Mouse (Mus musculus) limb, embryonic 11.5 days (tissue): ENCODE measurements around the gene Vax1. TPM values are rescaled to one million over a fixed set of nuclear protein-coding genes. Genes with fewer than 3 reads are reported as not detected.

ENCODE experiments used
- ATAC-seq: fragments of 200-750 bp; cut with Nextera tagmentation; 2 replicates; pipeline ENCODE4 v1.8.0; 2017; ENCODE audit warnings: low read depth; ENCODE audit not compliant: insufficient number of reproducible peaks, low FRiP score, low TSS enrichment
- DNase-seq: peaks from one replicate; pipeline ENCODE4 v3.0.0-alpha.2; 2015; ENCODE audit warnings: low spot score
- H3K27ac ChIP-seq: fragments of 300-500 bp; sonication (generic); replicated peaks from 2 replicates; pipeline ENCODE4 v1.5.1; 2014; ENCODE audit warnings: low read depth, mild to moderate bottlenecking, low read length
- H3K27me3 ChIP-seq: fragments of 300-500 bp; sonication (generic); 2 replicates; pipeline ENCODE4 v1.6.1; 2014; ENCODE audit warnings: mild to moderate bottlenecking, low read length, mixed read lengths; ENCODE audit not compliant: control insufficient read depth, insufficient read depth
- H3K36me3 ChIP-seq: fragments of 300-500 bp; sonication (generic); 2 replicates; pipeline ENCODE4 v1.6.1; 2014; ENCODE audit warnings: mild to moderate bottlenecking, low read length, moderate library complexity, mixed read lengths; ENCODE audit not compliant: control insufficient read depth, insufficient read depth
- H3K4me1 ChIP-seq: fragments of 300-500 bp; sonication (generic); 2 replicates; pipeline ENCODE4 v1.6.1; 2014; ENCODE audit warnings: low read length, mixed read lengths; ENCODE audit not compliant: control insufficient read depth, insufficient read depth
- H3K4me2 ChIP-seq: fragments of 300-500 bp; sonication (generic); 2 replicates; pipeline ENCODE4 v1.6.1; 2014; ENCODE audit warnings: low read depth, mild to moderate bottlenecking, moderate library complexity; ENCODE audit not compliant: severe bottlenecking
- H3K4me3 ChIP-seq: fragments of 300-500 bp; sonication (generic); 2 replicates; pipeline ENCODE4 v1.5.1; 2014; ENCODE audit warnings: low read depth, low read length
- H3K9ac ChIP-seq: fragments of 300-500 bp; sonication (generic); 2 replicates; pipeline ENCODE4 v1.6.1; 2014; ENCODE audit warnings: mild to moderate bottlenecking, low read length
- H3K9me3 ChIP-seq: fragments of 300-500 bp; sonication (generic); 2 replicates; pipeline ENCODE4 v1.6.1; 2016; ENCODE audit warnings: low read length; ENCODE audit not compliant: control insufficient read depth
- WGBS: fragments of 180-500 bp; shearing (Covaris S2); extraction: QIAGEN DNeasy Blood & Tissue Kit; methylation state at CpG from one replicate; pipeline ENCODE4 v1.1.7; 2014; 5-methylcytosine and 5-hydroxymethylcytosine counted together
- polyA plus RNA-seq: library from polyadenylated mRNA; unstranded; fragments of >200 nt; fragmentation: Nextera tagmentation; extraction: Ambion mirVana; gene quantifications from 2 replicates; pipeline ENCODE4 v1.2.1, GENCODE M21; 2014

Gene Vax1
- not detected in 2 replicates for polyA plus RNA-seq

GRCm38 (mm10) chr19:59169936-59170765, at the start of gene Vax1:
Gene Vax1 (minus strand): TSS chr19:59170056.
- Histone ChIP-seq H3K4me2 (peak within 1 kb of the TSS; percentile 43), H3K9ac (no peak within 1 kb of the TSS), H3K27me3 (peaks cover 85% of the 10 kb centered on the region), H3K9me3 (no peaks in the 10 kb centered on the region), H3K27ac (no peak within 1 kb of the TSS), H3K4me3 (peak within 1 kb of the TSS; percentile 26), H3K36me3 (no peaks in the 10 kb centered on the region), H3K4me1 (peaks cover 9% of the 10 kb centered on the region; the same call in 1 of the 2 replicates)
- ATAC-seq, result no peak
- peak; percentile 72 for DNase-seq
- WGBS, result under 1% methylated on average over 54 of the region's 54 CpGs

DNA sequence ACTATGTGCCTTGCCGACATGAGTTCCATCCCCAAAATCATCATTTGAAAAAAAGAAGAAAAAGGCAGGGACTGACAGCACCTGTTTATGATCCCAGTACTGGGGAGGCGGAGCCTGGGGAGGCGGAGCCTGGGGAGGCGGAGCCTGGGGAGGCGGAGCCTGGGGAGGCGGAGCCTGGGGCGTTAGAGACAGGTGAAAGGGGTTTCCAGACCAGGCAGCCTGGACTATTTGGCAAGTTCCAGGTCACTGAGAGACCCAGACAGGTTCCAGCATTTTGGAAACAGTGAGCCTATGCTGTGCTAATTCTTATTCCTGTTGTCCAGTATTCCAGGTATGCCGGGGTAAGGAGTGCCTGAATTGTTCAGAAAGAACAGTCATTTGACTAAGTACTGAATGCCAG, 49.1 kb upstream of the Vax1 start, which contains the start of gene Kcnk18:
Gene Kcnk18, plus strand, starts transcription at position 224 of the 400 bp plus-strand sequence.
- no peaks in the 10 kb centered on the region for H3K27me3 ChIP-seq
- WGBS, result 85% methylated on average over 8 of the region's 8 CpGs
- ATAC-seq (no peak), DNase-seq (no peak)
- H3K9me3 ChIP-seq, result no peaks in the 10 kb centered on the region
- no peak within 1 kb of the TSS for H3K27ac ChIP-seq
- H3K4me1 ChIP-seq, result no peaks in the 10 kb centered on the region
- no peak within 1 kb of the TSS for H3K9ac ChIP-seq
- no peaks in the 10 kb centered on the region for H3K36me3 ChIP-seq
- H3K4me2 ChIP-seq, result no peak within 1 kb of the TSS
- no peak within 1 kb of the TSS for H3K4me3 ChIP-seq

- Histone ChIP-seq H3K4me3 (no peak overlapping the region), H3K27me3 (no peaks in the 10 kb centered on the region), H3K36me3 (no peaks in the 10 kb centered on the region), H3K9ac (no peak overlapping the region), H3K27ac (no peak overlapping the region), H3K4me2 (no peak overlapping the region), H3K4me1 (no peaks in the 10 kb centered on the region), H3K9me3 (no peaks in the 10 kb centered on the region)
- 79% methylated on average over 3 of the region's 3 CpGs for WGBS
- ATAC-seq, result no peak
- DNase-seq, result no peak
These were observed 47.0 kb upstream of the Vax1 start for GRCm38 (mm10) chr19:59216891-59217290.

GRCm38 (mm10) chr19:59208986-59209385, 39.1 kb upstream of the Vax1 start:
- Histone ChIP-seq H3K9ac (no peak overlapping the region), H3K4me2 (no peak overlapping the region), H3K27me3 (no peaks in the 10 kb centered on the region), H3K36me3 (no peaks in the 10 kb centered on the region), H3K4me3 (no peak overlapping the region), H3K27ac (no peak overlapping the region), H3K9me3 (no peaks in the 10 kb centered on the region), H3K4me1 (no peaks in the 10 kb centered on the region)
- ATAC-seq (no peak), DNase-seq (no peak)
- WGBS, result 60% methylated on average over 2 of the region's 2 CpGs

GRCm38 (mm10) chr19:59208475-59208874, 38.6 kb upstream of the Vax1 start:
- H3K27me3 ChIP-seq, result no peaks in the 10 kb centered on the region
- WGBS, result 29% methylated on average over 5 of the region's 5 CpGs
- no peaks in the 10 kb centered on the region for H3K36me3 ChIP-seq
- H3K27ac ChIP-seq, result no peak overlapping the region
- H3K4me1 ChIP-seq, result no peaks in the 10 kb centered on the region
- ATAC-seq (no peak), DNase-seq (peak; percentile 85)
- H3K4me2 ChIP-seq, result no peak overlapping the region
- H3K9ac ChIP-seq, result no peak overlapping the region
- H3K4me3 ChIP-seq, result no peak overlapping the region
- no peaks in the 10 kb centered on the region for H3K9me3 ChIP-seq

- Histone ChIP-seq H3K9ac (no peak overlapping the region), H3K4me2 (no peak overlapping the region), H3K27me3 (peaks cover 32% of the 10 kb centered on the region), H3K36me3 (no peaks in the 10 kb centered on the region), H3K4me1 (peaks cover 6% of the 10 kb centered on the region), H3K27ac (no peak overlapping the region), H3K4me3 (no peak overlapping the region), H3K9me3 (peaks cover 5% of the 10 kb centered on the region; the same call in 1 of the 2 replicates)
- DNase-seq, result peak; percentile 79
- ATAC-seq, result no peak
- WGBS, result 47% methylated on average over 7 of the region's 7 CpGs
These were observed 28.3 kb upstream of the Vax1 start for GRCm38 (mm10) chr19:59198161-59198560.

DNA sequence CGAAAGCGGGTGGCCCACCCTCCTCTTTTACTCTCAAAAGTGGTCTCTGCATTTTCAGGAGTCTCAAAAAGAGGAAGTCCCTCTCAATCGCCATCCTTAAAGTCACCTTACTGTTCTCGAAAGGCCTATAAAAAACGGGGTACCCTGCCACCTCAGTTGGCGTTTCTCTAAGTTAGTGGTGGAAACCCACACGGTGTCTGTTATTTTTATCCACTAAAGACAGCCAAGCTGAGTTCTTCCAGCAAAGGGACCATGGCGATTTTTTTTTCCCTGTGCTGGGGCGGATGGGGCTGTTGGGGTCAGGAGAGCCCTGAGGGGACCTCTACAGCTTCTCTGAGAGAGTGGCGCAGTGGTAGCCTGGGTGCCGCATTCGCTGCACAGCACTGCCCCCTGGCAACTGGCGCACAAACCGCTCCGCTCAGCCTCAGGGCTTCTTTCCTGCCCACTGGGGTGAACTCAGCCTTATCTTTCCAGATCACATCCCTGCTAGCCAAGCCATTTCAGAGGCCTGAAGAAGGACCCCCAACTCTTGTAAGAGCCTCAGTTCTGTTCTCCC, 26.3 kb upstream of the Vax1 start:
- Histone ChIP-seq H3K4me3 (no peak overlapping the region), H3K27ac (no peak overlapping the region), H3K4me2 (no peak overlapping the region), H3K27me3 (peaks cover 43% of the 10 kb centered on the region), H3K4me1 (peaks cover 6% of the 10 kb centered on the region), H3K9ac (no peak overlapping the region), H3K9me3 (peaks cover 5% of the 10 kb centered on the region; the same call in 1 of the 2 replicates), H3K36me3 (no peaks in the 10 kb centered on the region)
- ATAC-seq (0 out of 2 replicates have a peak, but pooled peaks have one; percentile 44), DNase-seq (peak; percentile 75)
- 3% methylated on average over 15 of the region's 15 CpGs for WGBS

- H3K4me1 ChIP-seq, result peaks cover 6% of the 10 kb centered on the region
- no peak overlapping the region for H3K4me3 ChIP-seq
- 0 out of 2 replicates have a peak, but pooled peaks cover 5% of the 10 kb centered on the region for H3K9me3 ChIP-seq
- H3K27me3 ChIP-seq, result peaks cover 47% of the 10 kb centered on the region
- no peak overlapping the region for H3K27ac ChIP-seq
- H3K9ac ChIP-seq, result no peak overlapping the region
- H3K36me3 ChIP-seq, result no peaks in the 10 kb centered on the region
- ATAC-seq (no peak), DNase-seq (peak; percentile 40)
- no peak overlapping the region for H3K4me2 ChIP-seq
- WGBS, result 4% methylated on average over 9 of the region's 9 CpGs
These were observed 25.4 kb upstream of the Vax1 start for GRCm38 (mm10) chr19:59195181-59195770.
